Comparison of ENCODE assay signal across 17 mouse cellular contexts in the genomic region with DNA sequence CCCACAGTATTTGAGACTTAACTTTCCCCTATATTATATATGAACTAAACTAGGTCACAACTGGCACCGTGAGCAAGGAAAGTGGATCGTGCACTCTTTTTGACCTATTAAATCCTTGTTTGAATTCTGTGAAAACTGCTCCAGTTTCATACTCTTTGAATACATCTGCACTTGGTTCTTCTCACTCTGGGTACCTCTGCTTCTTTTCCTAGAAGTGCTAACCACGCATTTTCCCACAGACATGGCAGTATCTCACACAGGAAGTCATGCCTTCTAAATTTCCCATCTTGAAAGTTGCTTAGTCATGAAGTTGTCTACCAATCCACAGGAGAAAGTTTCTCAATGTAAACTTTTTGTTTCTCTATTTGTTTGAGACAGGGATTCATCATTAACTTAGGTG. TPM values are rescaled to one million over a fixed set of nuclear protein-coding genes. Genes with fewer than 3 reads are reported as not detected.
DNase-seq lines count a peak whose midpoint lies in the region.
"Had no signal": no experiment of that assay in that cellular context is flagged by ENCODE, and none has a peak within 500 bp of the region (broad histone marks: within the 10 kb centered on the region; RNA-seq: fewer than 3 reads in every experiment).

No protein-coding gene starts in this region.

- intact Hi-C loops in left cerebral cortex, postnatal 36 days (cut with DNase I), result no loop called here

- peak; percentile 14 for DNase-seq in left cerebral cortex, adult 11 months (ENCODE audit: low spot score)
- no peak for DNase-seq in left cerebral cortex, postnatal 36 days (ENCODE audit: low spot score in 2 of 2)
- DNase-seq in right cerebral cortex, adult 18-20 months, result peak; percentile 26
- no peak for DNase-seq in right cerebral cortex, postnatal 25 days
- peak; percentile 39 for DNase-seq in telencephalon, adult 2 months (ENCODE audit: low read depth, low spot score)
- DNase-seq in liver, result no peak
- DNase-seq: adrenal gland, adult 8-10 months; adrenal gland, postnatal 25 days; cerebellum, adult 18-20 months; cerebellum, adult 9-10 months; cerebellum, postnatal 14 days; gastrocnemius, adult 2 months; gastrocnemius, postnatal 14 days; heart, adult 11 months; heart, postnatal 10 days; heart, postnatal 36 days had no signal

RNA-seq across cellular contexts. Expression of a gene that starts 3.9 kb away (rescaled TPM):
- 1 to 10 TPM in 1 of 2 experiments, under 1 TPM in 1; 0.72 to 1.2 TPM for total RNA-seq in left cerebral cortex, postnatal 36 days (2021)
- total RNA-seq: MEL had no signal

Comparison
In these comparisons a context has a peak if more than half of its experiments do, and no peak if none do; other contexts are left out.
1. DNase-seq: peak in left cerebral cortex, adult 11 months (single experiment), right cerebral cortex, adult 18-20 months (single experiment) and telencephalon, adult 2 months (single experiment); none in left cerebral cortex, postnatal 36 days (0 of 2), right cerebral cortex, postnatal 25 days (single experiment) and liver (single experiment).